ENCODE assay signal across 11 mouse cellular contexts in the genomic region with DNA sequence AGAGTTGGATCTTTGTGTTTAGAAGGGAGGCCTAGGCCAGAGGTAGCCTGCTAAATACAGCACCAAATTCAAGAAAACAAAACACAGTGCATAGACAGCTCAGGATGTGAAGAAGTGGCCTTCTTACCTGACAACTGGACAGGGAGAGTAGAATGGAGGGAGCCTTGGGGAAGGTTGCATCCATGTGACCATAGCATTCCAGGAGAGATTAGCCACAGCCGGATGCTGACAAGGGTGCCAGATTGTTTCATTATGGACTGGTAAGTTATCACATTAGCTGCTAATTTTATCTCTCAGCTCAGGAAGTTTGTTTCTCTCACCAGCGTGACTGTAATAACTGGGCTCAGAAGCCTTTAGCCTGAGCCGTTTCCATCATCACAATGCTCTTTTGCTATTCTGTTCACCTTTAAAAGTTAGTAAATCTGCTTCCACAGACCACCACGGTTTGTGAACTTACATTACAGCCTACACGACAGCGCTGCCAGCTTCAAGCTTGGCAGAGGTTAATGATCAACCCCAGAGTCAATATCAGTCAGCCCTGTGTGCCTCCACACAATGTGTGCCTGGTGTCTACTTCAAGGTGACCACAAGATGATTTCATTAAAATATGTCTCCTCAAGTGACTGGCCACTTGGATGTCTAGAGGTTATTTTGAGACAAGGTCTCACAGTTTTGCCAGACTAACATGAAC.
DNase-seq lines count a peak whose midpoint lies in the region; ATAC-seq and TF ChIP-seq lines count a peak whose summit lies in the region.
"Had no signal": no experiment of that assay in that cellular context is flagged by ENCODE, and none has a peak within 500 bp of the region (broad histone marks: within the 10 kb centered on the region; RNA-seq: fewer than 3 reads in every experiment).

No protein-coding gene starts in this region.

- H3K9me3 ChIP-seq in heart, embryonic 14.5 days (ENCODE audit: control insufficient read depth, low read length) = no peaks in the 10 kb centered on the region
- H3K9me3 ChIP-seq in kidney, embryonic 14.5 days (ENCODE audit: control insufficient read depth, low read length) = no peaks in the 10 kb centered on the region
- H3K9me3 ChIP-seq in lung, postnatal 0 days (ENCODE audit: low read length) = no peaks in the 10 kb centered on the region
- H3K9me3 ChIP-seq in limb, embryonic 10.5 days (replicated peaks) = no peaks in the 10 kb centered on the region
- H3K9me3 ChIP-seq: embryonic facial prominence, embryonic 13.5 days; neural tube, embryonic 12.5 days had no signal

- H3K4me2 ChIP-seq in heart, embryonic 14.5 days (ENCODE audit: low read length) = peak overlapping the region; percentile 3; the same call in 1 of the 2 replicates
- no peak overlapping the region for H3K4me2 ChIP-seq in kidney, embryonic 14.5 days (replicated peaks; ENCODE audit: low read depth, low read length)
- no peak overlapping the region for H3K4me2 ChIP-seq in lung, postnatal 0 days (replicated peaks; ENCODE audit: low read depth, low read length)
- H3K4me2 ChIP-seq: embryonic facial prominence, embryonic 13.5 days; neural tube, embryonic 12.5 days had no signal

- ATAC-seq in heart, embryonic 14.5 days (ENCODE audit: insufficient number of reproducible peaks, insufficient read depth, low FRiP score, low read depth) = no peak
- no peak for ATAC-seq in kidney, embryonic 14.5 days (ENCODE audit: low FRiP score, low TSS enrichment)
- ATAC-seq in lung, postnatal 0 days = peak; percentile 83

- H3K27ac ChIP-seq in heart, adult 2 months = peak overlapping the region; percentile 72
- H3K27ac ChIP-seq in heart, embryonic 14.5 days (replicated peaks in 1 of 2; ENCODE audit: control insufficient read depth in 1 of 2, insufficient read depth in 1 of 2, low read depth in 2 of 2, low read length in 2 of 2) = peak overlapping the region; percentile 68 to 76
- H3K27ac ChIP-seq in kidney, embryonic 14.5 days (ENCODE audit: low read depth, low read length) = peak overlapping the region; percentile 60; the same call in 1 of the 2 replicates
- H3K27ac ChIP-seq in lung, postnatal 0 days (ENCODE audit: low read length) = 0 out of 2 replicates have a peak overlapping the region, but pooled peaks have one; percentile 20
- H3K27ac ChIP-seq in limb, embryonic 10.5 days = no peak overlapping the region
- H3K27ac ChIP-seq: embryonic facial prominence, embryonic 13.5 days; neural tube, embryonic 12.5 days had no signal

- TF ChIP-seq CTCF in heart, adult 2 months (IDR thresholded peaks at IDR 0.05) = no peak
- no peak for TF ChIP-seq CTCF in lung, postnatal 0 days (IDR thresholded peaks at IDR 0.05)

- no peak for TF ChIP-seq EP300 in heart, adult 2 months (IDR thresholded peaks at IDR 0.05; ENCODE audit: insufficient read depth, low read depth, low read length)
- TF ChIP-seq EP300 in lung, postnatal 0 days (IDR thresholded peaks at IDR 0.05) = no peak

- intact Hi-C loops in heart, adult 2 months (cut with DNase I) = no loop called here
- intact Hi-C loops in heart, postnatal 25 days (cut with DNase I) = no loop called here

- TF ChIP-seq POLR2A in heart, adult 2 months (IDR thresholded peaks at IDR 0.05; ENCODE audit: insufficient read depth, low read depth, low read length) = no peak

- WGBS in heart, adult 2 months = 29% methylated on average over 6 of the region's 6 CpGs
- 20% methylated on average over 6 of the region's 6 CpGs for WGBS in heart, embryonic 14.5 days
- 66% methylated on average over 6 of the region's 6 CpGs for WGBS in kidney, embryonic 14.5 days
- 53% methylated on average over 6 of the region's 6 CpGs for WGBS in lung, postnatal 0 days
- WGBS in limb, embryonic 10.5 days = 92% methylated on average over 6 of the region's 6 CpGs

- H3K9ac ChIP-seq in heart, adult 2 months (ENCODE audit: low read depth, low read length) = no peak overlapping the region
- peak overlapping the region; percentile 44; the same call in 1 of the 2 replicates for H3K9ac ChIP-seq in heart, embryonic 14.5 days (ENCODE audit: low read length)
- H3K9ac ChIP-seq in kidney, embryonic 14.5 days (ENCODE audit: low read depth, low read length) = no peak overlapping the region
- H3K9ac ChIP-seq in lung, postnatal 0 days (replicated peaks; ENCODE audit: low read depth) = no peak overlapping the region
- H3K9ac ChIP-seq: embryonic facial prominence, embryonic 13.5 days; neural tube, embryonic 12.5 days had no signal

- peak in 1 of 2 experiments; percentile 28 for DNase-seq in heart, adult 2 months
- DNase-seq in heart, postnatal 25 days (ENCODE audit: low spot score) = no peak
- DNase-seq in lung, postnatal 0 days (ENCODE audit: low spot score) = peak; percentile 77
- no peak for DNase-seq in cerebellum, postnatal 36 days
- DNase-seq in limb, embryonic 10.5 days (ENCODE audit: low spot score) = no peak
- no peak for DNase-seq in ovary, postnatal 36 days (ENCODE audit: low spot score)
- DNase-seq: cerebellum, adult 9-10 months had no signal

- H3K27me3 ChIP-seq in heart, adult 2 months (ENCODE audit: control insufficient read depth, insufficient read depth, low read length) = no peaks in the 10 kb centered on the region
- no peaks in the 10 kb centered on the region for H3K27me3 ChIP-seq in heart, embryonic 14.5 days (ENCODE audit: control insufficient read depth, insufficient read depth, low read length)
- H3K27me3 ChIP-seq in kidney, embryonic 14.5 days (ENCODE audit: control insufficient read depth, insufficient read depth, low read length) = no peaks in the 10 kb centered on the region
- no peaks in the 10 kb centered on the region for H3K27me3 ChIP-seq in lung, postnatal 0 days (replicated peaks; ENCODE audit: insufficient read depth, low read length)
- no peaks in the 10 kb centered on the region for H3K27me3 ChIP-seq in limb, embryonic 10.5 days (ENCODE audit: low read depth, poor library complexity, severe bottlenecking)
- H3K27me3 ChIP-seq: embryonic facial prominence, embryonic 13.5 days; neural tube, embryonic 12.5 days had no signal

- peaks cover 3% of the 10 kb centered on the region for H3K79me2 ChIP-seq in heart, adult 2 months (replicated peaks; ENCODE audit: control insufficient read depth, insufficient read depth, low read length)

- H3K36me3 ChIP-seq in heart, adult 2 months (ENCODE audit: control insufficient read depth, insufficient read depth, low read length) = peaks cover 44% of the 10 kb centered on the region
- peaks cover 95% of the 10 kb centered on the region for H3K36me3 ChIP-seq in heart, embryonic 14.5 days (ENCODE audit: control insufficient read depth, insufficient read depth, low read length)
- peaks cover 64% of the 10 kb centered on the region for H3K36me3 ChIP-seq in kidney, embryonic 14.5 days (ENCODE audit: control insufficient read depth, insufficient read depth, low read length)
- peaks cover 27% of the 10 kb centered on the region for H3K36me3 ChIP-seq in lung, postnatal 0 days (ENCODE audit: insufficient read depth, low read length)
- peaks cover 40% of the 10 kb centered on the region for H3K36me3 ChIP-seq in limb, embryonic 10.5 days
- H3K36me3 ChIP-seq: neural tube, embryonic 12.5 days had no signal

- H3K4me3 ChIP-seq in heart, adult 2 months = no peak overlapping the region
- H3K4me3 ChIP-seq in heart, embryonic 14.5 days (ENCODE audit: control insufficient read depth in 1 of 2, insufficient read depth in 1 of 2, low read depth in 1 of 2, low read length in 2 of 2) = no peak overlapping the region
- no peak overlapping the region for H3K4me3 ChIP-seq in kidney, embryonic 14.5 days (ENCODE audit: low read length)
- H3K4me3 ChIP-seq in lung, postnatal 0 days (ENCODE audit: low read depth, low read length) = no peak overlapping the region
- H3K4me3 ChIP-seq in limb, embryonic 10.5 days = no peak overlapping the region
- H3K4me3 ChIP-seq: embryonic facial prominence, embryonic 13.5 days; neural tube, embryonic 12.5 days had no signal

- H3K4me1 ChIP-seq in heart, adult 2 months (ENCODE audit: control insufficient read depth, insufficient read depth, low read length) = peaks cover 9% of the 10 kb centered on the region
- peaks cover 13 to 27% of the 10 kb centered on the region in 2 experiments for H3K4me1 ChIP-seq in heart, embryonic 14.5 days (ENCODE audit: control insufficient read depth in 2 of 2, insufficient read depth in 2 of 2, low read length in 2 of 2)
- 0 out of 2 replicates have a peak, but pooled peaks cover 2% of the 10 kb centered on the region for H3K4me1 ChIP-seq in kidney, embryonic 14.5 days (ENCODE audit: control insufficient read depth, insufficient read depth, low read length)
- no peaks in the 10 kb centered on the region for H3K4me1 ChIP-seq in lung, postnatal 0 days (ENCODE audit: insufficient read depth, low read depth, low read length)
- H3K4me1 ChIP-seq in limb, embryonic 10.5 days = no peaks in the 10 kb centered on the region
- H3K4me1 ChIP-seq: embryonic facial prominence, embryonic 13.5 days; neural tube, embryonic 12.5 days had no signal
